Mouse (Mus musculus) ES-E14 (cell line): ENCODE results near the gene Ifna16.

ENCODE experiments used
- HCFC1 ChIP-seq: IDR thresholded peaks from 2 replicates; pipeline ENCODE4 v1.6.1; 2012; ENCODE audit warnings: low read length, inconsistent platforms, borderline replicate concordance; ENCODE audit not compliant: insufficient read depth
- MAFK ChIP-seq: IDR thresholded peaks from 2 replicates; pipeline ENCODE4 v1.6.1; 2014; ENCODE audit warnings: mild to moderate bottlenecking, low read depth, low read length, inconsistent platforms; ENCODE audit not compliant: insufficient read depth
- ZC3H11A ChIP-seq: IDR thresholded peaks from 2 replicates; pipeline ENCODE4 v1.6.1; 2012; ENCODE audit warnings: low read depth, mild to moderate bottlenecking, inconsistent platforms, low read length, borderline replicate concordance

- TF ChIP-seq MAFK (no peak), HCFC1 (no peak), ZC3H11A (no peak)
Observed at GRCm38 (mm10) chr4:88653644-88654043, 23.1 kb downstream of the Ifna16 start.
